Mouse (Mus musculus): ENCODE results near the gene Scand1. TPM values are rescaled to one million over a fixed set of nuclear protein-coding genes. Genes with fewer than 3 reads are reported as not detected.
A peak's percentile ranks its signal among the peaks of the same experiment; 100 is the strongest.

Gene Scand1
- total RNA-seq, 2 experiments from 2014 or later, result 105 to 117 TPM

- no peak for DNase-seq (ENCODE audit: extremely low spot score in 1 of 2, low spot score in 2 of 2)
- intact Hi-C loops (cut with DNase I), result no loop called here
These were observed 1.6 kb downstream of the Scand1 start for GRCm38 (mm10) chr2:156310945-156311344.

GRCm38 (mm10) chr2:156310455-156310854 is 2.0 kb downstream of the Scand1 start:
- DNase-seq (ENCODE audit: extremely low spot score in 1 of 2, low spot score in 2 of 2), result no peak
- intact Hi-C loops (cut with DNase I), result no loop called here

GRCm38 (mm10) chr2:156309948-156310347 is 2.6 kb downstream of the Scand1 start:
- intact Hi-C loops (cut with DNase I), result no loop called here
- no peak for DNase-seq (ENCODE audit: extremely low spot score in 1 of 2, low spot score in 2 of 2)

GRCm38 (mm10) chr2:156307261-156307660 is 5.2 kb downstream of the Scand1 start:
- intact Hi-C loops (cut with DNase I), result no loop called here

GRCm38 (mm10) chr2:156305818-156306217 is 6.7 kb downstream of the Scand1 start:
- intact Hi-C loops (cut with DNase I), result no loop called here
- DNase-seq (ENCODE audit: extremely low spot score in 1 of 2, low spot score in 2 of 2), result no peak

More at GRCm38 (mm10) chr2:156307261-156307660, 5.2 kb downstream of the Scand1 start:
- DNase-seq (ENCODE audit: extremely low spot score in 1 of 2, low spot score in 2 of 2), result peak in 1 of 2 experiments; percentile 41

GRCm38 (mm10) chr2:156304351-156304750 is 8.2 kb downstream of the Scand1 start:
- intact Hi-C loops (cut with DNase I), result no loop called here
- peak in 1 of 2 experiments; percentile 41 for DNase-seq (ENCODE audit: extremely low spot score in 1 of 2, low spot score in 2 of 2)

- intact Hi-C loops (cut with DNase I), result no loop called here
- no peak for DNase-seq (ENCODE audit: extremely low spot score in 1 of 2, low spot score in 2 of 2)
These were observed 10.4 kb downstream of the Scand1 start for GRCm38 (mm10) chr2:156302063-156302462.

- intact Hi-C loops (cut with DNase I), result no loop called here
- no peak for DNase-seq (ENCODE audit: extremely low spot score in 1 of 2, low spot score in 2 of 2)
These were observed 14.0 kb downstream of the Scand1 start for GRCm38 (mm10) chr2:156298458-156298857.

- intact Hi-C loops (cut with DNase I), result no loop called here
- DNase-seq (ENCODE audit: extremely low spot score in 1 of 2, low spot score in 2 of 2), result peak in 1 of 2 experiments; percentile 37
These were observed 14.9 kb downstream of the Scand1 start for GRCm38 (mm10) chr2:156297653-156298052.

- intact Hi-C loops (cut with DNase I), result no loop called here
- no peak for DNase-seq (ENCODE audit: extremely low spot score in 1 of 2, low spot score in 2 of 2)
These were observed 16.3 kb downstream of the Scand1 start for GRCm38 (mm10) chr2:156296190-156296589.

- intact Hi-C loops (cut with DNase I), result no loop called here
- DNase-seq (ENCODE audit: extremely low spot score in 1 of 2, low spot score in 2 of 2), result no peak
These were observed 16.9 kb downstream of the Scand1 start for GRCm38 (mm10) chr2:156295601-156296063.

GRCm38 (mm10) chr2:156291998-156292397 is 20.5 kb downstream of the Scand1 start:
- intact Hi-C loops (cut with DNase I), result no loop called here
- DNase-seq (ENCODE audit: extremely low spot score in 1 of 2, low spot score in 2 of 2), result no peak

GRCm38 (mm10) chr2:156289552-156290160 is 22.8 kb downstream of the Scand1 start:
- DNase-seq (ENCODE audit: extremely low spot score in 1 of 2, low spot score in 2 of 2), result peak in 1 of 2 experiments; percentile 43
- intact Hi-C loops (cut with DNase I), result no loop called here

- DNase-seq (ENCODE audit: extremely low spot score in 1 of 2, low spot score in 2 of 2), result no peak
- intact Hi-C loops (cut with DNase I), result no loop called here
These were observed 24.3 kb downstream of the Scand1 start for GRCm38 (mm10) chr2:156288222-156288621.

- intact Hi-C loops (cut with DNase I), result no loop called here
- DNase-seq (ENCODE audit: extremely low spot score in 1 of 2, low spot score in 2 of 2), result no peak
These were observed 25.8 kb downstream of the Scand1 start for GRCm38 (mm10) chr2:156286733-156287132.

- no peak for DNase-seq (ENCODE audit: extremely low spot score in 1 of 2, low spot score in 2 of 2)
- intact Hi-C loops (cut with DNase I), result no loop called here
These were observed 27.3 kb downstream of the Scand1 start for GRCm38 (mm10) chr2:156285161-156285560.

GRCm38 (mm10) chr2:156281227-156281626 is 31.3 kb downstream of the Scand1 start:
- intact Hi-C loops (cut with DNase I), result no loop called here
- DNase-seq (ENCODE audit: extremely low spot score in 1 of 2, low spot score in 2 of 2), result no peak

GRCm38 (mm10) chr2:156278226-156279017 is 34.1 kb downstream of the Scand1 start:
- peak; percentile 77 to 84 for DNase-seq (ENCODE audit: extremely low spot score in 1 of 2, low spot score in 2 of 2)
- intact Hi-C loops (cut with DNase I), result loop anchor here (5.0 kb wide), 2 partner anchors 81 to 101 kb away; partner anchors contain the start of gene Phf20

GRCm38 (mm10) chr2:156272553-156272952 is 40.0 kb downstream of the Scand1 start:
- DNase-seq (ENCODE audit: extremely low spot score in 1 of 2, low spot score in 2 of 2), result no peak
- intact Hi-C loops (cut with DNase I), result no loop called here

GRCm38 (mm10) chr2:156267636-156268035 is 44.9 kb downstream of the Scand1 start:
- intact Hi-C loops (cut with DNase I), result no loop called here
- DNase-seq (ENCODE audit: extremely low spot score in 1 of 2, low spot score in 2 of 2), result no peak

Measured in left cerebral cortex, postnatal 10 days (tissue).